Mouse (Mus musculus) CH12.LX (cell line): Measurements from ENCODE around the gene Tnfaip8l1. TPM values are rescaled to one million over a fixed set of nuclear protein-coding genes. Genes with fewer than 3 reads are reported as not detected.
A peak's percentile ranks its signal among the peaks of the same experiment; 100 is the strongest.

Source experiments
- DNase-seq: peaks from one replicate; pipeline ENCODE4 v3.0.0-alpha.2; 2013; ENCODE audit errors: extremely low read depth
- H3K27ac ChIP-seq: 2 replicates; pipeline ENCODE4 v1.5.1; 2012; ENCODE audit warnings: low read depth, mild to moderate bottlenecking, control low read depth, moderate library complexity; ENCODE audit not compliant: insufficient read depth
- H3K27me3 ChIP-seq: replicated peaks from 2 replicates; pipeline ENCODE3; 2012; ENCODE audit warnings: inconsistent platforms
- H3K36me3 ChIP-seq, 2 experiments: replicated peaks in 1 of 2; 2 replicates each; pipeline versions ENCODE3 to v1.6.1; 2012; ENCODE audit warnings: inconsistent platforms in 1 of 2, low read length in 1 of 2, mild to moderate bottlenecking in 1 of 2, mixed read lengths in 1 of 2, moderate library complexity in 1 of 2; ENCODE audit not compliant: control insufficient read depth in 1 of 2, insufficient read depth in 1 of 2
- H3K4me1 ChIP-seq, 2 experiments: 2 replicates each; pipeline ENCODE4 v1.6.1; 2012; ENCODE audit warnings: inconsistent platforms in 1 of 2, moderate library complexity in 1 of 2; ENCODE audit not compliant: insufficient read depth in 2 of 2, control insufficient read depth in 1 of 2
- H3K4me2 ChIP-seq: 2 replicates; pipeline ENCODE4 v1.6.1; 2012; ENCODE audit warnings: low read depth, mild to moderate bottlenecking, control low read depth; ENCODE audit not compliant: poor library complexity, insufficient read depth, severe bottlenecking
- H3K4me3 ChIP-seq, 3 experiments: fragments of 150-350 bp in 1 of 3; sonication (generic) in 1 of 3; replicated peaks in 1 of 3; 2 replicates each; pipeline versions ENCODE3 to v1.5.1; 2011 to 2012; ENCODE audit warnings: low read depth in 2 of 3, low read length in 2 of 3, mild to moderate bottlenecking in 2 of 3, moderate library complexity in 2 of 3, control low read depth in 1 of 3, improper control_type of control experiment in 1 of 3, inconsistent platforms in 1 of 3, mixed read lengths in 1 of 3; ENCODE audit not compliant: poor library complexity in 1 of 3
- H3K79me2 ChIP-seq: replicated peaks from 2 replicates; pipeline ENCODE4 v1.6.1; 2012; ENCODE audit warnings: mild to moderate bottlenecking, moderate library complexity; ENCODE audit not compliant: control insufficient read depth, poor library complexity, insufficient read depth, severe bottlenecking; ENCODE audit errors: extremely low read depth
- H3K9ac ChIP-seq: 2 replicates; pipeline ENCODE4 v1.6.1; 2012; ENCODE audit warnings: low read depth, mild to moderate bottlenecking, control low read depth, moderate library complexity; ENCODE audit not compliant: insufficient read depth
- H3K9me3 ChIP-seq: replicated peaks from 2 replicates; pipeline ENCODE3; 2012; ENCODE audit warnings: low read length, inconsistent platforms, mixed read lengths
- CHD1 ChIP-seq: IDR thresholded peaks from 2 replicates; pipeline ENCODE4 v1.6.1; 2012; ENCODE audit warnings: low read depth, low read length, improper control_type of control experiment, inconsistent platforms
- CTCF ChIP-seq, 2 experiments: IDR thresholded peaks in 1 of 2; conservative IDR thresholded peaks in 1 of 2; 2 replicates each; pipeline ENCODE4 v1.5.1; 2011 to 2012; ENCODE audit warnings: low read depth in 2 of 2, low read length in 2 of 2, improper control_type of control experiment in 1 of 2, inconsistent platforms in 1 of 2, mild to moderate bottlenecking in 1 of 2, moderate library complexity in 1 of 2
- ELF1 ChIP-seq: IDR thresholded peaks from 2 replicates; pipeline ENCODE4 v1.6.1; 2014; ENCODE audit warnings: low read depth, mild to moderate bottlenecking, inconsistent platforms, low read length, improper control_type of control experiment
- EP300 ChIP-seq: IDR thresholded peaks from 2 replicates; pipeline ENCODE4 v1.6.1; 2011; ENCODE audit warnings: low read length, improper control_type of control experiment
- GABPA ChIP-seq: IDR thresholded peaks from 2 replicates; pipeline ENCODE4 v1.6.1; 2012; ENCODE audit warnings: low read depth, low read length, improper control_type of control experiment, inconsistent platforms; ENCODE audit not compliant: insufficient replicate concordance
- HCFC1 ChIP-seq: IDR thresholded peaks from 2 replicates; pipeline ENCODE4 v1.6.1; 2012; ENCODE audit warnings: low read depth, mild to moderate bottlenecking, inconsistent platforms, low read length, improper control_type of control experiment
- IRF4 ChIP-seq: IDR thresholded peaks from 2 replicates; pipeline ENCODE4 v1.6.1; 2014; ENCODE audit warnings: low read depth, mild to moderate bottlenecking, inconsistent platforms, low read length, improper control_type of control experiment
- JUN ChIP-seq: IDR thresholded peaks from 2 replicates; pipeline ENCODE4 v1.6.1; 2011; ENCODE audit warnings: low read depth, mild to moderate bottlenecking, low read length, improper control_type of control experiment, moderate library complexity; ENCODE audit not compliant: insufficient read depth
- KAT2A ChIP-seq: IDR thresholded peaks from 2 replicates; pipeline ENCODE4 v1.6.1; 2012; ENCODE audit warnings: low read length, improper control_type of control experiment, inconsistent platforms; ENCODE audit not compliant: insufficient replicate concordance
- MAFK ChIP-seq: IDR thresholded peaks from 2 replicates; pipeline ENCODE4 v1.6.1; 2011; ENCODE audit warnings: low read length, improper control_type of control experiment; ENCODE audit not compliant: insufficient replicate concordance
- MAX ChIP-seq: IDR thresholded peaks from 2 replicates; pipeline ENCODE4 v1.6.1; 2011; ENCODE audit warnings: low read length, improper control_type of control experiment
- MAZ ChIP-seq: IDR thresholded peaks from 2 replicates; pipeline ENCODE4 v1.6.1; 2012; ENCODE audit warnings: low read depth, mild to moderate bottlenecking, inconsistent platforms, low read length, improper control_type of control experiment, moderate library complexity
- NELFE ChIP-seq: IDR thresholded peaks from 2 replicates; pipeline ENCODE4 v1.6.1; 2011; ENCODE audit warnings: low read depth, low read length, improper control_type of control experiment
- NRF1 ChIP-seq: IDR thresholded peaks from 2 replicates; pipeline ENCODE4 v1.6.1; 2014; ENCODE audit warnings: low read depth, mild to moderate bottlenecking, inconsistent platforms, low read length, improper control_type of control experiment, moderate library complexity
- PAX5 ChIP-seq: IDR thresholded peaks from 2 replicates; pipeline ENCODE4 v1.6.1; 2012; ENCODE audit warnings: low read length, inconsistent platforms, mixed read lengths
- POLR2A ChIP-seq: IDR thresholded peaks from 2 replicates; pipeline ENCODE4 v1.6.1; 2011; ENCODE audit warnings: low read depth, mild to moderate bottlenecking, improper control_type of control experiment, low read length
- POLR2AphosphoS2 ChIP-seq: IDR thresholded peaks from 2 replicates; pipeline ENCODE4 v1.6.1; 2011; ENCODE audit warnings: low read depth, low read length, improper control_type of control experiment
- RAD21 ChIP-seq: IDR thresholded peaks from 2 replicates; pipeline ENCODE4 v1.6.1; 2011; ENCODE audit warnings: low read depth, mild to moderate bottlenecking, low read length, improper control_type of control experiment, moderate library complexity
- SMC3 ChIP-seq: IDR thresholded peaks from 2 replicates; pipeline ENCODE4 v1.6.1; 2011; ENCODE audit warnings: low read depth, low read length, improper control_type of control experiment
- TBP ChIP-seq: conservative IDR thresholded peaks from 2 replicates; pipeline ENCODE4 v1.6.1; 2011; ENCODE audit warnings: low read depth, low read length, improper control_type of control experiment
- UBTF ChIP-seq: IDR thresholded peaks from 2 replicates; pipeline ENCODE4 v1.6.1; 2012; ENCODE audit warnings: low read depth, mild to moderate bottlenecking, inconsistent platforms, low read length, improper control_type of control experiment, moderate library complexity
- USF1 ChIP-seq: IDR thresholded peaks from 2 replicates; pipeline ENCODE4 v1.6.1; 2014; ENCODE audit warnings: low read depth, mild to moderate bottlenecking, inconsistent platforms, low read length, improper control_type of control experiment
- USF2 ChIP-seq: conservative IDR thresholded peaks from 2 replicates; pipeline ENCODE4 v1.6.1; 2011; ENCODE audit warnings: low read depth, low read length, improper control_type of control experiment
- ZC3H11A ChIP-seq: IDR thresholded peaks from 2 replicates; pipeline ENCODE4 v1.6.1; 2012; ENCODE audit warnings: low read depth, mild to moderate bottlenecking, inconsistent platforms, low read length, improper control_type of control experiment
- ZKSCAN1 ChIP-seq: IDR thresholded peaks from 2 replicates; pipeline ENCODE4 v1.6.1; 2012; ENCODE audit warnings: low read depth, inconsistent platforms, low read length, improper control_type of control experiment, borderline replicate concordance
- ZMIZ1 ChIP-seq: IDR thresholded peaks from 2 replicates; pipeline ENCODE4 v1.6.1; 2012; ENCODE audit warnings: low read depth, mild to moderate bottlenecking, inconsistent platforms, low read length, improper control_type of control experiment
- ZNF384 ChIP-seq: IDR thresholded peaks from 2 replicates; pipeline ENCODE4 v1.6.1; 2012; ENCODE audit warnings: low read depth, low read length, improper control_type of control experiment, inconsistent platforms
- dilution Hi-C: fragments of 300-500 bp; cut with MboI; formaldehyde crosslinking; loops from 2 replicates; pipeline ENCODE4 v1.14.3; 2020; ENCODE audit warnings: low sequenced_read_pairs; ENCODE audit not compliant: extremely low pct_unique_long_range_greater_than_20kb, extremely low pct_ligation_motif_present
- in situ Hi-C: fragments of 300-500 bp; cut with MboI; formaldehyde crosslinking; loops from 3 replicates; pipeline ENCODE4 v1.14.3; 2019; ENCODE audit warnings: low sequenced_read_pairs, low pct_ligation_motif_present, low pct_unique_long_range_greater_than_20kb, mixed read lengths
- polyA plus RNA-seq: library from polyadenylated mRNA; unstranded; fragments of >175 nt; gene quantifications from 2 replicates; pipeline ENCODE4 v1.2.1, GENCODE M21; 2012; ENCODE audit warnings: low read depth; ENCODE audit not compliant: insufficient read length
- total RNA-seq, 2 experiments: library from RNA; depleted of rRNA; stranded (reverse); fragments of 300-350 nt in 1 of 2; fragments of >200 nt in 1 of 2; gene quantifications; 2 replicates each; pipeline ENCODE4 v1.2.3; 2012 to 2014

Tnfaip8l1 gene
- total and polyA plus RNA-seq, 3 experiments, result 1.9 to 2.4 (median 2.0) TPM

DNA sequence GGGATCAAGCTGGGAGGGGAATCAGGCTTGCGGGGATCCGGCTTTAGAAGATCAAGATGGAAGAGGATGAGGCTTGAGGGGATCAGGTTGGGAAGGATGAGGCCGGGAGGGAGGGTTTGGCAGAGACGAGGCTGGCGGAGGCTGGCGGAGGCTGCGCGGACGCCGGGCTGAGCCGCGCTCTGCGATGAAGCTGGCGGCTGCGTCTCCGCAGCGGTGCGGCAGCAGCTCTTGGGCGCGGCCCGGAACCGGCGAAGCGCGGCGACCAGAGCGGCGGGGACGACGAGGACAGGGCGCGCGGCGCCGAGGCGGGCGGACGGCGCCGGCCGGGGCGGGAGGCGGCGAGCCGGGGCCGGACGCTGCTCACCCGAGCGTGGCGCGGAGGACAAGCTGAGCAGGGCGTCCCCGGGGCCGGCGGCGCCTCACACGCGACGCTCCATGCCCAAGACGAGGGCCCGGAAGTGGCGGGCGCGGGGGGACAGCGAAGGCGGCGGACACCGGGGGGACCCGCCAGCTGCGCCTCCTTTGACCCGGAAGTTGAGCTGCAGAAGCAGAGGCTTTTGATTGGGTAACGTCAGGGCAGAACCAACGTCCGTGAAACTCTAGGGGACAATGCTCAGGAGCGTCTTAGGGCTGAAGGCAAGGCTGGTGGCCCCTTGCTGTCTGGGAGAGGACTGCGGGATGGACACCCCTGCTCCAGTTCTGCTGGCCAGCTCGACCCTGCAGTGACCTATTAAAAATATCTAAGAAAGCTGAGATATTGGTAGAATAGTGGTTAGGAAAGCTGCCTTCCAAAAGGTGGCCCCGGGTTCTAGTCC lies 56.3 kb downstream of the Tnfaip8l1 start, which contains the start of gene Dpp9 (continued):
- TF ChIP-seq KAT2A (peak; percentile 84; the same call in 1 of the 2 replicates), ZC3H11A (no peak), NRF1 (no peak), MAZ (peak; percentile 64; the same call in 1 of the 2 replicates), RAD21 (no peak), ZKSCAN1 (no peak), POLR2AphosphoS2 (no peak), PAX5 (no peak), ZMIZ1 (peak; percentile 62), ELF1 (peak; percentile 90), MAFK (no peak), GABPA (no peak; the same call in 1 of the 2 replicates), POLR2A (peak; percentile 85), MAX (no peak), JUN (no peak), ZNF384 (no peak), HCFC1 (peak; percentile 91), EP300 (no peak), CTCF (conservative IDR thresholded peaks at IDR 0.05 in 1 of 2, IDR thresholded peaks at IDR 0.05 in 1 of 2; ENCODE audit: low read depth in 2 of 2, low read length in 2 of 2) (no peak)
- TF ChIP-seq, all 38 proteins: peak for 15

- peak overlapping the region; percentile 57 for H3K9ac ChIP-seq
- DNase-seq, result no peak
- H3K36me3 ChIP-seq, result peaks cover 0 to 27% of the 10 kb centered on the region in 2 experiments
- peak overlapping the region; percentile 39 for H3K4me2 ChIP-seq
- in situ Hi-C loops, result no loop called here
- dilution Hi-C loops, result no loop called here
- H3K79me2 ChIP-seq, result no peaks in the 10 kb centered on the region; the same call in 1 of the 2 replicates
- no peak overlapping the region for H3K27ac ChIP-seq
- no peaks in the 10 kb centered on the region for H3K9me3 ChIP-seq
- no peak for TF ChIP-seq RAD21
- TF ChIP-seq NELFE, result no peak
- no peak for TF ChIP-seq POLR2A
- TF ChIP-seq UBTF, result no peak
- no peak for TF ChIP-seq TBP
- no peak for TF ChIP-seq SMC3
- no peak for TF ChIP-seq ELF1
- TF ChIP-seq NRF1, result no peak
- TF ChIP-seq ZKSCAN1, result no peak
- TF ChIP-seq IRF4, result no peak
- no peak for TF ChIP-seq USF2
- no peak for TF ChIP-seq CHD1
- TF ChIP-seq USF1, result no peak
- peak overlapping the region; percentile 57 to 82 (median 80) for H3K4me3 ChIP-seq
- H3K4me1 ChIP-seq, result peaks cover 10 to 37% of the 10 kb centered on the region in 2 experiments
- peaks cover 19% of the 10 kb centered on the region for H3K27me3 ChIP-seq
Observed at GRCm38 (mm10) chr17:56219251-56219650, 57.0 kb downstream of the Tnfaip8l1 start.
